In the genomic region with DNA sequence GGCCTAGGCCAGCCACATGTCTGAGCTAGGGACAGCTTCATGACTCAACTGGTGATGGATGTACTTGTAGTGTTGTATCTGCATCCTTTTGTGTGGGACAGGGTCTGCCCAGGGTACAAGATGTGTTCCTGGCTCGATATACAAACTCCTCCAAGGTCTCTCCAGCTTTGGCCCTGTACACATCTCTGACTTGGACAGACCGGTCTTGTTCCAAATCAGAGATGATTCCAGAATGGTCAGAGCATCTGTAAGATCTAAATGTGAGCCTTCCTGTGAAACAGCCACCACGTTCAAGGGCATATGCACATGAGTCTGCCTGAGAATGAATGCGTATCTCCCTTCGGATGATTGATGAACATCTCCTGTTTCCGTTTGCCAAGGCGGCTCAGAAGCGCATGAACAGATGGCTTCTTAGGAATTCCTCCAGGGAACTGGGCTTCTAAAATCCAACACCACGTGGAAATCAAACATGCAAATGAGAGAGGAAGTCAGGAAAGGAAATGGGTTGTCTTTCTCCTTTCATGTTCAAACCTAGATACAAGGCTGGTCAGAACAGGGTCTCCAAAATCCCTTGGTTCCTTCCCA, we compare ENCODE assay signal across 15 mouse cellular contexts.
DNase-seq lines count a peak whose midpoint lies in the region.
"Had no signal": no experiment of that assay in that cellular context is flagged by ENCODE, and none has a peak within 500 bp of the region (broad histone marks: within the 10 kb centered on the region; RNA-seq: fewer than 3 reads in every experiment).

No protein-coding gene starts in this region.

- DNase-seq in cerebellum, postnatal 10 days, result peak; percentile 41 to 52
- DNase-seq in cerebellum, adult 18-20 months, result no peak
- DNase-seq in layer of hippocampus, adult 18-20 months (ENCODE audit: low spot score in 2 of 2), result peak; percentile 39 to 58
- no peak for DNase-seq in layer of hippocampus, postnatal 25 days (ENCODE audit: extremely low spot score in 1 of 2, low spot score in 1 of 2)
- peak; percentile 45 to 51 for DNase-seq in adrenal gland, postnatal 36 days
- peak; percentile 22 to 40 for DNase-seq in layer of hippocampus, postnatal 36 days
- no peak for DNase-seq in thymus, postnatal 10 days (ENCODE audit: low spot score in 2 of 2)
- no peak for DNase-seq in cerebellum, adult 9-11 months
- DNase-seq: cerebellum, postnatal 36 days; heart, adult 11 months; kidney, adult 2 months; kidney, postnatal 4 days; liver; right cerebral cortex, postnatal 14 days; thymus, adult 18-20 months had no signal

Comparison
In these comparisons a context has a peak if more than half of its experiments do, and no peak if none do; other contexts are left out.
1. DNase-seq: peak in cerebellum, postnatal 10 days (2 of 2), layer of hippocampus, adult 18-20 months (2 of 2), adrenal gland, postnatal 36 days (2 of 2) and layer of hippocampus, postnatal 36 days (2 of 2); none in cerebellum, adult 18-20 months (0 of 2), layer of hippocampus, postnatal 25 days (0 of 2), thymus, postnatal 10 days (0 of 2) and cerebellum, adult 9-11 months (single experiment).